Mouse (Mus musculus): ENCODE results near the gene Amotl2. TPM values are rescaled to one million over a fixed set of nuclear protein-coding genes. Genes with fewer than 3 reads are reported as not detected.

Amotl2 gene
- polyA plus RNA-seq, 1 experiment from 2014 or later = 38.9 TPM

Other genes starting within 250 kb of the Amotl2 start
- 1.1 and 1.8 TPM in 2 replicates for gene Ky, start 210.9 kb upstream of the Amotl2 start, polyA plus RNA-seq (2015; fragmentation: Nextera tagmentation; extraction: Ambion mirVana)
- gene Anapc13, start 90.4 kb upstream of the Amotl2 start, polyA plus RNA-seq (2015; fragmentation: Nextera tagmentation; extraction: Ambion mirVana) = 216 and 286 TPM in 2 replicates
- 49.5 and 50.2 TPM in 2 replicates for gene Cep63, start 90.1 kb upstream of the Amotl2 start, polyA plus RNA-seq (2015; fragmentation: Nextera tagmentation; extraction: Ambion mirVana)
- gene Ryk, start 118.2 kb downstream of the Amotl2 start, polyA plus RNA-seq (2015; fragmentation: Nextera tagmentation; extraction: Ambion mirVana) = 18.7 and 20.3 TPM in 2 replicates